Mouse (Mus musculus) B cell, adult (primary cell): ENCODE results near the gene Gmpr2. TPM values are rescaled to one million over a fixed set of nuclear protein-coding genes. Genes with fewer than 3 reads are reported as not detected.

ENCODE experiments used
- total RNA-seq: library from RNA; stranded (reverse); gene quantifications from 4 replicates; pipeline ENCODE4 v1.2.4, GENCODE M21; 2023; ENCODE audit not compliant: inconsistent age

Gene Gmpr2
- 21.8 to 29.4 TPM (median 27.7 TPM) in 4 replicates for total RNA-seq

DNA sequence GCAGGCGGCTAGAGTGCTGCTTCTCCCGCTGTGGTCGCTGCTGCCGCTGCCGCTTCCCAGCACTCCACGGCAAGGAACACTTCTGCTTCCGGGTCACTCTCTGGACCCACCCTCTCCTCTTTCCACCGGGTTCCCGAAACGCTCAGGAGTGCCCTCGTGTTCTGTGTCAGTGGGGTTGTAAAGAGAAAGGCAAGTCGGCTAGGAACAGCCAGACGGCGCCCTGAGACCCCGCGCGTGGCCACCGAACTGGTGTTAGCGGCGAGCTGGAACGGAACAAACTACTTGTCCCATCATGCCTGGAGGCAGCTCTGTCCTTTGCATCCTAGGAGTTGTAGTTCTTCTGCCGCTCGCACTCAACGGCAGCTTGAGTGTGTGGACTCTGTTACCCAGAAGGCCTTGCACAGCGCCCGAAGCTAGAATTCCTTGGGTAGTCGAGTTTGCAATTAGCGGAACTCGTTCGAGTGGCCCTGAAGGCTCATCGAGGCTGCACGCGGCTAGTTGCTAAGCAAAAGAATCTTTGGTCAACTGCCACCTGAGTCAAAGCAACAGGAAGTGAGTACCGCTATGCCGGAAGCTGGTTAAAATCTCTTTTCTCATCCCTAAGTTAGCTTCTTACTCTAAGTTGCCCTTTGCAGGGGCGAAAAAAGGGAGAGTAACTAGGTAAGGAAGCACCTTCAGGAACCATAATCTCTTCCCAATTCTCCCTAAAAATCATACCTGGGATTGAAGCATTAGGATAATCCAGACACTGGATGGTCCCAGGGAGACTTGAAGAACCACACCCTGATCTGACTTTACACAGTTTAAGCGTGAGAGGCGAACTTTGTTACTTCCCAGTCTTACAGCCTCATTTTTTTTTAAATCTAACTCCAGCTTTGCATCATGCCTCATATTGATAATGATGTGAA, at the start of gene Gmpr2, which contains the start of gene Nedd8:
Gene Gmpr2 (plus strand): TSS at position 109 of the 908 bp plus-strand sequence.
Gene Nedd8 (minus strand): TSS at position 292 of the 908 bp plus-strand sequence.

DNA sequence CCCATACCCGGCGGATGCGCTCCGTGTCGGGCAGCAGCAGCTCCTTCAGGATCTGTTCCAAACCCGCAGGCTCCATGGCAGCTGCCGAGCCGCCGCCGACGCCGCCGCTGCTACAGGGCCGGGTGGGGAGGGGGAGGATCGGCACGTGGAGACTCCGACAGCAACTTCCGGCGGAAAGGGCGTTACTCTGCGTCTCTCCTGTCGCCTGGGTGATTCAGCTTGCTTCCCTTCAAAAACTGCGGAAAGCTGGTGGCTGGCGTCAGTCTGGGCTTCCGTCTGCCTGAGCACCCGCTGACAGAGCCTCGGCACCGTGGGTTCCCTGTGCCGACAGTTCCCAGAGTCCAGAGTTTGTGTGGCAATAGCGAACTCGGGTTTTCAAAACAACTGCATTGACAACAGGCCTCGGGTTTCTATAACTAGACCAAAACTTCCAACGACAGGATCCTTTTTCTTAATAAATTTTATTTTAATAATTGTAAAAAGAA, 36.2 kb upstream of the Gmpr2 start, which contains the start of gene Ipo4:
Gene Ipo4 (minus strand): TSS at position 435 of the 485 bp plus-strand sequence.

DNA sequence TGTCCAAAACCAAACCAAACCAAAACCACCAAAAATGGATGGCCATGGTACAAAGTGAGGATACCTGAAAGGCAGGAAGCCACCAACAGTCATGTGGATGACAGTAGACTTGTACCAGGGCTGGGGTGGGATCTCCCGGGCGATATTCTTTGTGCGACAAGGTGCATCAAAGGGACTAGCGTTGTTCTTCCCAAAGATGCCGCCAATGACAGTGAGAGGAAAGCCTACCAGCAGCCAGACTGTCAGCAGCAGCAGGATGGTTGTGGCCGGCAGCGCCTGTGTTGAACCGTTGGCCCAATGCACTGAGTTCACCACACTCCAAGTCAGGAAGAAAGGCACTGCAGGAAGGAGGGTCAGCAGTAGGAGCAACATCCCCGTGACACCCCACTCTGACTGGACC, 33.9 kb upstream of the Gmpr2 start, which contains the start of gene Gm49378:
Gene Gm49378 (minus strand): TSS at position 101 of the 400 bp plus-strand sequence.

DNA sequence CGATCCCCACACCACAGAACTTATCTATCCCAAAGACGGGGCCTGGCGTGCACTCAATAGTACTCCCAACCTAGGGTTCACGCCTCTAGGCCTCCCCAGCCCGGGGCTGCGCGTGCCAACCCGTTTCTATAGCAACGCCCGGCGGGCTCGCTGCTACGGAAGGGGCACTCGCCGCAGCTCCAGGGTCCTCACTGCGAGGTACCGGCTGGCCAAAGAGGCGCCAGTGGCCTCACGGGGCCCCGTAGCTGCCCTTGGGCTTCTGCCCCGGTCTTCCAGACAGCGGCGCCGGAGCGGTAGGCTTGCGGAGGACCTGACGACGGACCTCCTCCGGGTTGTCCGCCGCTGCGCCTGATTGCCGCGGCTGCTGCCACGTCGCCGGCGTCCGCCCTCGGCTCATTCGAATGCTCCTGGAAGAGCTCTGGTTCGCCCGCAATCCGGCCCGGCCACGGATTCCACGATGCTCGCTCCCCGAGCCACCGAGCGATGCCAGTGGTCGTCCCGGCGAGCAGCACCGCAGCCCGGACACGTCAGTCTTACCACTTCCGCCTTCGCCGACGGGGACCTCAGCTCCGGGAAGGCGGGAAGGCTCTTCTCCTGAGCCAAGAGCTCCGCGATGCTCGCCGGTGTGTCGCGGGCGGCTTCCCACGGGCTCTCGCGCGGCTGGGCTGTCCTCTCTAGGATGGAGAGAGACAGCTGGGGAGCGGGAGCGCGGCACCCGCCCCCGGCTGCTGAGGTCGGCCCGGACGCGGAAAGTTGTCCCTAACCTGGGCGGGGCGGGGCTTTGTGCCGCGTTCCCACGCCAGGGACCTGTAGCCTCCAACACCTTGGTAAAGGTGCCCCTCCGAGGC, 28.5 kb upstream of the Gmpr2 start, which contains the start of gene Tm9sf1:
Gene Tm9sf1 (minus strand): TSS at position 747 of the 848 bp plus-strand sequence.

DNA sequence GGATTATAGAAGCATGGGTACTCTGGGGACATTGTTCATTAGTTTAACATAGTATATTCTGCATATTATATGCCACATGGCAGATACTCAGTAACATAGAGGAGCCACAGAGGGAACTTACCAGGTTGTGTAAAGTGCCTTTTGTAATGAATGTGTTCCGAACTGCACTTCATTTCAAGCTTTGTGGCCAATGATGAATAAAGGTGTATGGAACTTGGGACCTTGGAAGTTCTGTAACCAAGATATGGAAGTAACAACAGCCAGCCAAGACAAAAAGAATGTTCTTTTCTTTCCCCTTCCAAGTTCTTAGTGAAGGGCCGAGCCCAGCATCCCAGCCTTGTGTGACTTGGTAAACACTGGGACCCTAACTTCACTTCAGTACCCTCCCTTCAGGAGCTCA, 21.9 kb upstream of the Gmpr2 start, which contains the start of gene Tssk4:
Gene Tssk4 (plus strand): TSS at position 301 of the 400 bp plus-strand sequence.

DNA sequence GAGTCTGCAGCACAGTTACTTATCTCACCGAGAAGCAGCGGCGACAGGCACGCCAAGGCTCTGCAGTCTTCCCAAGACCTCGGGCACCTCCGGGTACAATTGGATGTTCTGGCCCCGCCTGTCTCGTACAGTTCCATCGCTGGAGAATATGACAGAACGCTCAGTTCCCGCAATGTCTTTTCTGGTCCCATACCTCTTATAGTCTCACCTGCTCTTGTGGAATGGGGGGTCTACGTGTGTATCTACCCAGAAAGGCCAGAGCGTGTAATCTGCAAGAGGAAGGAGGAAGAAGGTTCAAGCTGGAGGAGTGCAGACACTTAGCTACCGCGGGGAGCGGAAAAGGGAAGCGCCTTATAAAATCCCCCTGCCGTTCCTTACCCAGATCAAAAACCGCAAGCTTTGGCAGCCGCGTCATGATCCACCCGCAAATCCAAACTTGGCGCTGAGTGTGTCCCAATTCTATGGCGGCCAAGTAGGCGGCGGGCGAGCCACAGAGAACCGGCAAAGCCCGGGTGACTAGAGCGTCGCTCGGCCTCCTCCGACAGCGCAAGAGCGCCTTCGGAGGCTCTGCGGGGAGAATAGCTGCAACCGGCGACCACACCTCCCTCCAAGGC, 11.7 kb upstream of the Gmpr2 start, which contains the start of gene Mdp1:
Gene Mdp1 (minus strand): TSS at position 549 of the 614 bp plus-strand sequence.

DNA sequence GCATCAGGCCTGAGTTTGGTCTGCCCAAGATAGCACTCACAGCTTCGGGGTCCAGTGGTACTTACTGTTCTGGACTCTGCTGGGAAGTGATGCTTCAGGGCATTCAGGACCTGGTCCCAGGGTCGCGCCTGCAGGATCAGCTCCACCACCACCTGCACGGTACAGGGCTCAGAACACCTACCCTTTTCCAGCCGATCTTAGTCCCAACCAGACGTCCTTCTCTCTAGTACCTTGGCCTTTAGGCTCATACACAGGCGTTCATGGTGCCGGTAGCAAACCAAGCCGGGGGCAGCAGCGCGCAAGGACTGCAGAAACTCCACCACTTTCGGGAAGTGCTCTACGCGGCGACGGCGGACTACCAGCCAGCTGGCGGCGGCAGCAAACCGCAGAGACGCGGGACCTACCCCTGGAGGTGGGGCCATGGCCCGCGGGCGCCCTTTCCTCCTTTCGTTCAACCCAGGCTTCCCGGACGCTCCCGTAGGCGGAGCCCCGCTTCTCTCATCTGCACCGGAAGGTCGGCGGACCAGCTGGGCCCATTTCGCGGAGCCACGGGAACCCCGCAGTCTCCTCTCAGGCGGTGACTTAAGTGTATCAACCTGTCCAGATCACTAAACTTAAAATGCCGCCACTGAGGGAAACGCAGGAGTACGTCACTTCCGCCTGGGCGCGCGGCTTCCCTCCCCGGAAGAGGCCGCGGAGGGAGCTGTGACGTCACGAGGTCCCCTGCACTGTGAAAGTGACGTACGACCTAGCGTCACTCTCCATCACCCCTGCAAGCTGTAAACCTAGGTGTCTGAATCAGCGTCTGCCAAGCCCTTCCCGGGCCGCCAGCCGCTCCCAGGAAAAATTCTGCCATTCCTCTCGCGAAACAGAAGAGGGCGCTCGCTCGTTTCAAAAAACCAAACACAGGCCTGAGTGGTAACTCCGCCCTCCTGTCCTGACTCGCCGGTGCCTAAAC, 9.7 kb downstream of the Gmpr2 start, which contains the start of gene Tinf2:
Gene Tinf2 (minus strand): TSS at position 661 of the 958 bp plus-strand sequence.

DNA sequence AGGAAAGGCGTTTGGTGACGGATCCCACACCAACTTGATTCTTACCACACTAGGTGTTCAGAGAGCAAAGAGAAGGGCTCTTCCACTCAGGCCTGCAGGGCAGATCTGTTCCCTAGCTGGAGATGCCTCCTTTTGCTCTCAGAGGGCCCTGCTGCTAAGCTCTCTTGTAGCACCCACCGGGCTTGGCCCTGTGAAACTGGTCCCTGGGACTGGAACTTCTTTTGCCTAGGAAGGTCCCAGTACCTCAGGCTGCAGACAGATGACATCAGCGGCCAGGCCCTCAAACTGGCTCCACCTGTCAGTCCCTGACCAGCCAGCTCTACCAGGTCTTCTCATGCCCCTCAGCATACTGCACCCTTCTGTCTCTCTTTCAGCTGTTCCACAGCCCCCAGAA, 42.0 kb downstream of the Gmpr2 start, which contains the start of gene Tgm1:
Gene Tgm1 (minus strand): TSS at position 198 of the 394 bp plus-strand sequence.

DNA sequence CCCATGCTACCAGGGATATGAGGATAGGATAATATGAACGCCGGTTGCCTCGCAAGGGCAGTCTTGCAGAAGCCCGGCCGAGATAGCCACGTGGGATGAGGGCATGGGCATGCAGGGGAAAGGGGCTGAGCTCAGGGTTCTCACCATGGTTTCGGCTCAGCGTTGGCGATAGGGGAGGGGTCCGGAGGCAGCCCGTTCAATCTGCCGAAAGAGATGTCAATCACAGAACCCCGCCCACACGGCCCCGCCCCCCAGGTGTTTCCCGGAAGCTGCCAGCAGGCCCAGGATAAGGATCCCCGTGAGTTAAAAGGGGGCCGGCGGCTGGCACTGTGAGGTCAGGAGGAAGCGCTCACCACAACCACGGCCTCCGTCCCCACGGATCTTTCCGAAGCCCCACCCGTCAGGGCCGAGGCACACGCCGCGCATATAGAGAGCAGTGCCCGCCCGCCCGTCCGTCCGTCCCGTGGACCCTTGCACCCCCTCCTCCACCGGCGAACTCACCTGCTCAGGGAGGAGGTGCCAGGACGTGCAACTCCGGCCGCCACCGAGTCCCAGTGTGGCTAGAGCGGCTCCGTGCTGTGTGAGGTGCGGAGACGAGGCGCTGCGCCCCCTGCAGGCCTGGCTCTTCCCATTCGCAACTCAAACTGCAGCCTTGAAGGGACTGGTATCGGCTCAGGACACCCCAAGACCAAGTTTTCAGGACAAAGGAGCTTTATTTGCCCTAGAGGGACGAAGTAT, 50.1 kb downstream of the Gmpr2 start, which contains the start of gene Rabggta:
Gene Rabggta (minus strand): TSS at position 564 of the 738 bp plus-strand sequence.

Other genes with a start within 250 kb of the Gmpr2 start
- gene Dhrs4, start 193.2 kb upstream of the Gmpr2 start, total RNA-seq, result 19.5 to 36.7 TPM (median 22.7 TPM) in 4 replicates
- gene Carmil3, start 181.3 kb upstream of the Gmpr2 start, total RNA-seq, result 4.4 to 6.7 TPM (median 5.7 TPM) in 4 replicates
- gene Cpne6, start 161.5 kb upstream of the Gmpr2 start, total RNA-seq, result not detected in 4 replicates
- not detected in 4 replicates for gene Nrl, start 147.0 kb upstream of the Gmpr2 start, total RNA-seq
- 44.0 to 58.0 TPM (median 50.7 TPM) in 4 replicates for gene Pck2, start 131.7 kb upstream of the Gmpr2 start, total RNA-seq
- 80.8 to 92.0 TPM (median 87.8 TPM) in 4 replicates for gene Dcaf11, start 111.9 kb upstream of the Gmpr2 start, total RNA-seq
- 3.9 to 9.7 TPM (median 8.6 TPM) in 4 replicates for gene A730061H03Rik, start 111.5 kb upstream of the Gmpr2 start, total RNA-seq
- gene Fitm1, start 96.3 kb upstream of the Gmpr2 start, total RNA-seq, result not detected in 4 replicates
- gene Psme1, start 93.8 kb upstream of the Gmpr2 start, total RNA-seq, result 237 to 297 TPM (median 278 TPM) in 4 replicates
- 4.8 to 8.4 TPM (median 7.1 TPM) in 4 replicates for gene Emc9, start 86.6 kb upstream of the Gmpr2 start, total RNA-seq
- 270 to 386 TPM (median 320 TPM) in 4 replicates for gene Psme2, start 80.8 kb upstream of the Gmpr2 start, total RNA-seq
- gene Rnf31, start 80.2 kb upstream of the Gmpr2 start, total RNA-seq, result 98.7 to 119 TPM (median 107 TPM) in 4 replicates
- 84.6 to 115 TPM (median 102 TPM) in 4 replicates for gene Irf9, start 68.4 kb upstream of the Gmpr2 start, total RNA-seq
- 0.84 to 1.9 TPM (median 1.3 TPM) in 4 replicates for gene Rec8, start 53.9 kb upstream of the Gmpr2 start, total RNA-seq
- gene Ipo4, start 36.0 kb upstream of the Gmpr2 start, total RNA-seq, result 42.8 to 71.0 TPM (median 59.7 TPM) in 4 replicates
- 1.2 to 6.3 TPM (median 3.5 TPM) in 4 replicates for gene Gm49378, start 34.0 kb upstream of the Gmpr2 start, total RNA-seq
- gene Tm9sf1, start 28.1 kb upstream of the Gmpr2 start, total RNA-seq, result 43.5 to 50.3 TPM (median 46.2 TPM) in 4 replicates
- gene Tssk4, start 21.8 kb upstream of the Gmpr2 start, total RNA-seq, result 2.7 to 3.3 TPM (median 3.2 TPM) in 4 replicates
- gene Mdp1, start 11.4 kb upstream of the Gmpr2 start, total RNA-seq, result 48.6 to 57.5 TPM (median 51.4 TPM) in 4 replicates
- gene Nedd8, start 183 bp downstream of the Gmpr2 start, total RNA-seq, result 173 to 208 TPM (median 188 TPM) in 4 replicates
- 158 to 162 TPM (median 159 TPM) in 4 replicates for gene Tinf2, start 9.9 kb downstream of the Gmpr2 start, total RNA-seq
- 1.2 to 3.0 TPM (median 1.2 TPM) in 4 replicates for gene Tgm1, start 42.0 kb downstream of the Gmpr2 start, total RNA-seq
- gene Rabggta, start 50.3 kb downstream of the Gmpr2 start, total RNA-seq, result 73.0 to 82.3 TPM (median 79.9 TPM) in 4 replicates
- 23.1 to 26.7 TPM (median 25.5 TPM) in 4 replicates for gene Dhrs1, start 73.7 kb downstream of the Gmpr2 start, total RNA-seq
- gene Nop9, start 73.8 kb downstream of the Gmpr2 start, total RNA-seq, result 29.2 to 37.3 TPM (median 34.5 TPM) in 4 replicates
- not detected in 4 replicates for gene Cideb, start 86.5 kb downstream of the Gmpr2 start, total RNA-seq
- 0.22 to 0.84 TPM (median 0.36 TPM) in 3 of 4 replicates, not detected in the other for gene Ltb4r2, start 89.5 kb downstream of the Gmpr2 start, total RNA-seq
- gene Ltb4r1, start 94.0 kb downstream of the Gmpr2 start, total RNA-seq, result not detected in 4 replicates
- 0.24 to 1.4 TPM (median 0.48 TPM) in 3 of 4 replicates, not detected in the other for gene Adcy4, start 112.2 kb downstream of the Gmpr2 start, total RNA-seq
- 86.4 to 109 TPM (median 93.4 TPM) in 4 replicates for gene Ripk3, start 116.9 kb downstream of the Gmpr2 start, total RNA-seq
- gene Nfatc4, start 151.2 kb downstream of the Gmpr2 start, total RNA-seq, result not detected in 4 replicates
- gene Nynrin, start 182.1 kb downstream of the Gmpr2 start, total RNA-seq, result 0.06 to 0.09 TPM in 2 of 4 replicates, not detected in the others
- gene Cbln3, start 212.5 kb downstream of the Gmpr2 start, total RNA-seq, result 0.22 TPM in 1 of 4 replicates, not detected in the others
- 92.3 to 98.0 TPM (median 96.5 TPM) in 4 replicates for gene Khnyn, start 213.0 kb downstream of the Gmpr2 start, total RNA-seq
- gene Sdr39u1, start 228.4 kb downstream of the Gmpr2 start, total RNA-seq, result 25.6 to 37.3 TPM (median 31.5 TPM) in 4 replicates